Mouse (Mus musculus) retina, adult 2 months (tissue): ENCODE results near the gene Dcun1d4.

Experiments
- DNase-seq: peaks from one replicate; pipeline ENCODE4 v3.0.0-alpha.2; 2012; ENCODE audit warnings: low read depth, low spot score

Gene Dcun1d4

DNA sequence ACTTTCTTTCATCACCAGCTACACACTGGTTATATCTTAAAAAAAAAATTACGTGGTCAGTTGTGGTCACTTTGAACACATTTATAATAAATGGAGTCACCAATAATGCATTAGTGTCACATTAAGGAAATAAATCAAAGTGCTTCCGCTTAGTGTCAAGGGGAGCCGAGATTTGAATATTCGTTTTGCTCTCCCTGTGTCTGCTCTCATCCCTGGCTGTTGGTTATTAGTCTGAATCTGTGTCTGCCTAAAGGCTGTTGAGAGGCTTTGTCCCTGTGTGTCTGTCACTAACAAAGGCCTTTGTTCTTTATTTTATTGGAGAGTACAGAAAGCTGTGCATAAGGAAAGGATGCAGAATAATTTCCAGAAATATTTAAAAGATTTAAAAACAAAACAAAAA is 105.8 kb downstream of the Dcun1d4 start:
- DNase-seq: no peak

DNA sequence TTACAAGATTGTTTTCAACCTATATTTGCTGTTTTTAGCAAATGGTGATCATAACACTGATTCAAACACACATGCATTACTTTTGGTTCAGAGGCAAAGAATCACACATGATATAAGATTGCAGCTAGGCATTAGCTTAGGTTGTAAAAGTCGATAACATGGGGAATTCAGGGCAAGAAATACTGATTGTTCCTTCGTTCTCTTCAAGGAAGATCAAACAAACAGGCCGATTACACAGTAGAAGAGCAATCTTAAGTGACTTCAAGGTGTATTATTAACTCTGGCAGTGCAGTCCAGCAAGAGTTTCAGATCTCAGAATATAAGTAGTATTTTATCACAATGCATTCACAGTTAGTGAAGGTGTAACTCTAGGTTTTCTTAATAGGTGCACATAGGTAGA is 106.3 kb downstream of the Dcun1d4 start:
- DNase-seq: no peak

DNA sequence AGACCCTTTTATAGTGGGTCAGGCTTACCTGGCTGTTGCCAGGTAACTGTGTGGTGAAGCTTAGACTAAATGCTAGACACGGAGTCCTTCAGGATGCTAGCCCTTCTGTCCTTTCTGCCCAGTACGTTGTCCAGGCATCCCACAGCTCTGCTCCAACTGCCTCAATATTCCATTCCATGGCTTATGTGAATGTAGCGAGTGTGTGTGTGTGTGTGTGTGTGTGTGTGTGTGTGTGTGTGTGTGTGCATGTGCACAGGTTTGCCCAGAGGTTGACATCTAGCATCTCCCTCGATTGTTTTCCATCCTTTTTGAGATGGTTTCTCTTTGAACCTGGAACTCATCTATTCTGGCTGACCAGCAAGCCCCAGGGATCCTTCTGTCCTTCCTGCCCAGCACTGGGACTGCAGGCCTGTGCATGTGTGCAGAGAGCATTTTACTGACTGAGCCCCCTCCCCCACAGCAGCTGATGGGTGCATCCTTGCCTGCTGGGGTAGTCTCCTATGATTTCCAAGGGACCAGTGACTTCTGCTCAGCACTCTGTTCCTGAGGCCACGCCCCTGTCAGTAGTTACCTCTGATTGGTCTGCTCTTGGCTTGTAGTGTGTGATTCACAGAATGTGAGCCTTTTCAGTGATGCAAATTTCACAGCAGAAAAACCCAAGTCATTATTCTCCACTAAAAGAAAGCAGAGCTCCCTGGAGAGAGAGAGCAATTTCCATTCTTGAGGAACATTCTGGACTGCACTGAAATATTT is 118.3 kb downstream of the Dcun1d4 start:
- no peak for DNase-seq

DNA sequence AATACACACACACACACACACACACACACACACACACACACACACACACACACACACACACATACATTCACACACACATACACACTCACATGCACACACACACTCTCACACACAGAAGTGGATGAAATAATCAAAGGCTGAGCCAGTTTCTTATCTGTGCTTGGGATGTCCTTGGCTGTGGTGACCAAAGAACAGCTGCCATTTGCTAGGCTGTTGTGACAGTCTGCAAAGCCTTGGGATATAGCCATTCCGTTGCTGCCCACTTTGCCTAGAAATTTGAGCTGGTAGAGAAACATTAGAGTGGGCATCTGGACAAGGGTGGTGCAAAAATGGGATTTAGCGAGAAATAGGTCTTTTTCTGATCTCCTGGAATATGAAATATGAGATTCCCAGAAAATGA is 119.2 kb downstream of the Dcun1d4 start:
- no peak for DNase-seq

DNA sequence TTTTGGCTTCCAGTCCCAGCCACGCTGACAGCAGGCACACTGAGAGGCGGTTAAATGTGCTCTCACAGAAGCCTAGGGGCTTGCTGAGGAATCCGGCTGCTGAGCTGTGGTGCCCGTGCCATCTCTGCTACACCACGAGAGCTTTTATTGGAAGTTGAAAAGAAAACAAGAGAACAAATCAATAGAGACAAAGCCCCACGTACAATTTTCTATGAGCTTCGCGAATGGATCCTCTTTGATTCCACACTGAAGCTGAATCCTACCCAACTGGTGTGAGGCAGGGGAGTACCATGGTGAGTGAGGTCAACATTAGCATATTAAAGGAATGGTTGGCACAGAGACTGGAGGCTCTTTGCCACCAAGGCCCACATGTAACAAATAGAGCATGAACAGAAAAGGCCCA is 120.6 kb downstream of the Dcun1d4 start:
- DNase-seq: no peak

DNA sequence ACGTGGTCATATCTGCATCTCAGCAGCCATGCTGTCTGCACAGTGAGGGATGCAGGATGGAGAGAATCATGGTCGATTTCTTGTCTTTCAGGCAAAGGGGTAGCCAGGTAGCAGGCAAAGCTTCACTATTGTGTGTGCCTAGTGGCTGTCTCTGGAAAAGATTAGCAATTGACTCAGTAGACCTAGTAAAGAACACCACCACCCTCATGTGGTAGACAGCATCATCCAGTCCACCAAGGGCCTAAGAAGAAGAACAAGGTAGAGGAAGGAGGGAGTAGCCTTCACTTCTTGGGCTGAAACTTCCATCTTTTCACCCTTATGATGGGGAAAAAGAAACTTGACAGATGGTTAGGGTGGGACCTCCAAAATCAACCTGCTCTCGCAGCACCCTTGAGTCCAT is 122.1 kb downstream of the Dcun1d4 start:
- no peak for DNase-seq

DNA sequence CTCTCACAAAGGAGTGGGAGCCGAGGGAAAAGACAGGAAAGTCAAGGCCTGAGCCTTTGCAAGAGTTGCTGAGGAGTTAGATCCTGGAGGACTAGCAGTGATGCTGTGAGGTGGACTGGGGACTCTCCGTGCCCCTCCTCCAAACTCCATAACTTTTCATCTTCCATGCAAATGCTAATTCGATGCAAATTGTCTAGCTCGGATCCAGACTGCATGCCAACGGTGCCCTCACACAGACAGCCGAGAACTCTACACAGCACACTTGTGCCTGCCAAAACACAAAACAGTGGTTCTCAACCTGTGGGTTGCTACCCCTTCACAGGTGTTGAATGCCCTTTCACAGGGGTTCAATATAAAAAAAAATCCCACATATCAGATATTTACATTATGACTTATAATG is 123.7 kb downstream of the Dcun1d4 start:
- no peak for DNase-seq

DNA sequence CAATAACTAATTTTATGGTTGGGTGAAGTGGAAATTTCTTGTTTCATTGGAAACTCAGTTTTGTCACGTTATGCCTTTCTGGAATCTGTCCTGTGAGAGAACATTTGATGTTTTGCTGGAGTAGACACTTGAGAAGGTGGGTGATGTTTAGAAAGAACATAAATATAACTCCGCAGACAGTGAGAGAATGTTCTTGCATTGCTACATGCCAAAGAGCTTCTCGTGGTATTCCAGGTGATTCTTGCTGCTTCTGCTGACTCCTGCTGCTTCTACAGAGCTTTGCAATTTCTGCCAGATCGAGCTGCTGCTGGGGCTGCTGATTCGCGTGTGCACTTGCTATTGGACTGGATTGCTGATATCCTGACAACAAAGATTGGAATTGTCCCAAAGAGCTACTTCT is 124.2 kb downstream of the Dcun1d4 start:
- DNase-seq: no peak
